Mouse (Mus musculus): ENCODE measurements around the gene Rdh11. TPM values are rescaled to one million over a fixed set of nuclear protein-coding genes. Genes with fewer than 3 reads are reported as not detected.
"Not testable (repeated sequence)": the region's sequence is repeated elsewhere in the genome, so short reads cannot be mapped to it uniquely, and the experiment has no call there.

Rdh11 gene
- total RNA-seq (2015) (14.4 and 15.7 TPM in 2 replicates), total RNA-seq (2017) (18.7 and 21.7 TPM in 2 replicates)

- no peak for ATAC-seq (replicated peaks; ENCODE audit: poor library complexity)
These were observed at the start of gene Rdh11 for GRCm38 (mm10) chr12:79192193-79192592. TSS of gene Rdh11 (minus strand) at chr12:79192293.

- peak; percentile 95 for ATAC-seq (replicated peaks; ENCODE audit: poor library complexity)
These were observed 43.5 kb upstream of the Rdh11 start for GRCm38 (mm10) chr12:79235485-79236080.

- ATAC-seq (replicated peaks; ENCODE audit: poor library complexity): no peak
These were observed 25.4 kb upstream of the Rdh11 start for GRCm38 (mm10) chr12:79217511-79217910.

- no peak for ATAC-seq (replicated peaks; ENCODE audit: poor library complexity)
These were observed 19.4 kb upstream of the Rdh11 start for GRCm38 (mm10) chr12:79211447-79211846.

GRCm38 (mm10) chr12:79208703-79209464 lies 16.8 kb upstream of the Rdh11 start, which contains the start of gene Rdh12:
TSS of gene Rdh12 (plus strand) at chr12:79208914.
- ATAC-seq (replicated peaks; ENCODE audit: poor library complexity): peak; percentile 94

GRCm38 (mm10) chr12:79201882-79202281 lies 9.8 kb upstream of the Rdh11 start:
- no peak for ATAC-seq (replicated peaks; ENCODE audit: poor library complexity)

- no peak for ATAC-seq (replicated peaks; ENCODE audit: poor library complexity)
These were observed 5.0 kb upstream of the Rdh11 start for GRCm38 (mm10) chr12:79197105-79197504.

GRCm38 (mm10) chr12:79193441-79193840 lies 1.3 kb upstream of the Rdh11 start:
- peak; percentile 51 for ATAC-seq (replicated peaks; ENCODE audit: poor library complexity)

- peak; percentile 89 for ATAC-seq (replicated peaks; ENCODE audit: poor library complexity)
These were observed 392 bp downstream of the Rdh11 start for GRCm38 (mm10) chr12:79191701-79192100.

GRCm38 (mm10) chr12:79190931-79191673 lies 991 bp downstream of the Rdh11 start:
- peak; percentile 91 for ATAC-seq (replicated peaks; ENCODE audit: poor library complexity)

GRCm38 (mm10) chr12:79185160-79185559 lies 6.9 kb downstream of the Rdh11 start:
- ATAC-seq (replicated peaks; ENCODE audit: poor library complexity): not testable (repeated sequence)

- ATAC-seq (replicated peaks; ENCODE audit: poor library complexity): no peak
These were observed 16.1 kb downstream of the Rdh11 start for GRCm38 (mm10) chr12:79175998-79176397.

- peak; percentile 34 for ATAC-seq (replicated peaks; ENCODE audit: poor library complexity)
These were observed 18.4 kb downstream of the Rdh11 start for GRCm38 (mm10) chr12:79173721-79174120.

GRCm38 (mm10) chr12:79172019-79172941 lies 19.8 kb downstream of the Rdh11 start, which contains the start of gene Vti1b:
TSS of gene Vti1b (minus strand) at chr12:79172667.
- ATAC-seq (replicated peaks; ENCODE audit: poor library complexity): peak; percentile 90

- ATAC-seq (replicated peaks; ENCODE audit: poor library complexity): peak; percentile 5; the same call in 1 of the 2 replicates
These were observed 20.7 kb downstream of the Rdh11 start for GRCm38 (mm10) chr12:79171269-79171995.

- no peak for ATAC-seq (replicated peaks; ENCODE audit: poor library complexity)
These were observed 21.7 kb downstream of the Rdh11 start for GRCm38 (mm10) chr12:79170421-79170820.

GRCm38 (mm10) chr12:79169173-79169572 lies 22.9 kb downstream of the Rdh11 start:
- ATAC-seq (replicated peaks; ENCODE audit: poor library complexity): no peak

- no peak for ATAC-seq (replicated peaks; ENCODE audit: poor library complexity)
These were observed 29.2 kb downstream of the Rdh11 start for GRCm38 (mm10) chr12:79162876-79163275.

- no peak for ATAC-seq (replicated peaks; ENCODE audit: poor library complexity)
These were observed 42.4 kb downstream of the Rdh11 start for GRCm38 (mm10) chr12:79149653-79150052.

- ATAC-seq (replicated peaks; ENCODE audit: poor library complexity): no peak
These were observed 50.7 kb downstream of the Rdh11 start for GRCm38 (mm10) chr12:79141384-79141783.
